11 mouse cellular contexts compared by ENCODE assay signal in genomic region chr12:86189601-86190323, GRCm38 (mm10). TPM values are rescaled to one million over a fixed set of nuclear protein-coding genes. Genes with fewer than 3 reads are reported as not detected.
DNase-seq lines count a peak whose midpoint lies in the region; ATAC-seq and TF ChIP-seq lines count a peak whose summit lies in the region.
"Had no signal": no experiment of that assay in that cellular context is flagged by ENCODE, and none has a peak within 500 bp of the region (broad histone marks: within the 10 kb centered on the region; RNA-seq: fewer than 3 reads in every experiment).

No protein-coding gene starts in this region.

- TF ChIP-seq CTCF in gastrocnemius, adult 2 months (IDR thresholded peaks at IDR 0.05) = no peak

- H3K9me3 ChIP-seq in heart, embryonic 12.5 days (replicated peaks) = no peaks in the 10 kb centered on the region
- no peaks in the 10 kb centered on the region for H3K9me3 ChIP-seq in lung, embryonic 16.5 days (ENCODE audit: control insufficient read depth, low read length)
- H3K9me3 ChIP-seq: limb, embryonic 13.5 days had no signal

- ATAC-seq in heart, embryonic 12.5 days (ENCODE audit: insufficient number of reproducible peaks, low FRiP score) = no peak
- ATAC-seq in lung, embryonic 16.5 days (ENCODE audit: low read depth) = no peak
- ATAC-seq: inflammation-experienced regulatory T-cells, adult 6 months had no signal

- no peaks in the 10 kb centered on the region for H3K36me3 ChIP-seq in heart, embryonic 12.5 days
- no peaks in the 10 kb centered on the region for H3K36me3 ChIP-seq in lung, embryonic 16.5 days (ENCODE audit: control insufficient read depth, insufficient read depth, low read length)
- H3K36me3 ChIP-seq: limb, embryonic 13.5 days had no signal

- DNase-seq in heart, adult 18-20 months = no peak
- DNase-seq in lung, postnatal 25 days (ENCODE audit: low spot score) = no peak
- peak; percentile 59 for DNase-seq in brain, adult 2 months (ENCODE audit: low read depth, low spot score)
- DNase-seq in retina, postnatal 1 day = peak; percentile 41
- no peak for DNase-seq in gastrocnemius, adult 2 months
- DNase-seq in ovary, postnatal 36 days (ENCODE audit: low spot score) = no peak

- peaks cover 3% of the 10 kb centered on the region; the same call in 1 of the 2 replicates for H3K27me3 ChIP-seq in heart, embryonic 12.5 days (replicated peaks)
- no peaks in the 10 kb centered on the region for H3K27me3 ChIP-seq in lung, embryonic 16.5 days (ENCODE audit: control insufficient read depth, insufficient read depth, low read depth, low read length)
- H3K27me3 ChIP-seq: CH12.LX had no signal

- WGBS in heart, embryonic 12.5 days = 15% methylated on average over 19 of the region's 19 CpGs
- 16% methylated on average over 19 of the region's 19 CpGs for WGBS in lung, embryonic 16.5 days

- H3K4me1 ChIP-seq in heart, embryonic 12.5 days (replicated peaks) = peaks cover 13% of the 10 kb centered on the region
- peaks cover 4% of the 10 kb centered on the region for H3K4me1 ChIP-seq in lung, embryonic 16.5 days (replicated peaks; ENCODE audit: control insufficient read depth, insufficient read depth, low read length)

- peak overlapping the region; percentile 51 for H3K4me2 ChIP-seq in heart, embryonic 12.5 days
- 0 out of 2 replicates have a peak overlapping the region, but pooled peaks have one; percentile 4 for H3K4me2 ChIP-seq in lung, embryonic 16.5 days (ENCODE audit: low read depth, low read length)
- H3K4me2 ChIP-seq: limb, embryonic 13.5 days had no signal

- intact Hi-C loops in gastrocnemius, adult 2 months (cut with DNase I) = loop anchor here (2.0 kb wide), 1 partner anchor 243 kb away; no protein-coding TSS in a partner anchor

- no peak overlapping the region; the same call in 1 of the 2 replicates for H3K4me3 ChIP-seq in heart, embryonic 12.5 days
- H3K4me3 ChIP-seq in lung, embryonic 16.5 days (ENCODE audit: low read length) = no peak overlapping the region
- H3K4me3 ChIP-seq in gastrocnemius, adult 2 months = no peak overlapping the region
- H3K4me3 ChIP-seq: limb, embryonic 13.5 days had no signal

- no peak overlapping the region for H3K27ac ChIP-seq in heart, embryonic 12.5 days (ENCODE audit: poor library complexity, severe bottlenecking)
- H3K27ac ChIP-seq in lung, embryonic 16.5 days (ENCODE audit: low read length) = no peak overlapping the region
- H3K27ac ChIP-seq in gastrocnemius, adult 2 months = no peak overlapping the region
- H3K27ac ChIP-seq: limb, embryonic 13.5 days had no signal

- no peak overlapping the region for H3K9ac ChIP-seq in heart, embryonic 12.5 days
- no peak overlapping the region for H3K9ac ChIP-seq in lung, embryonic 16.5 days (ENCODE audit: low read length)
- H3K9ac ChIP-seq: limb, embryonic 13.5 days had no signal

RNA-seq across cellular contexts. Expression of gene Gpatch2l, which starts 51.9 kb away (rescaled TPM):
- 14.6 and 14.8 TPM in 2 replicates for polyA plus RNA-seq in heart, embryonic 12.5 days (2016; fragmentation: Nextera tagmentation; extraction: Ambion mirVana)
- 10 to 100 TPM; 11.8 to 13.3 TPM for total RNA-seq in heart, adult 18-20 months (2021)
- 15.1 and 16.8 TPM in 2 replicates for polyA plus RNA-seq in lung, embryonic 16.5 days (2015; fragmentation: Nextera tagmentation; extraction: Ambion mirVana)
- 10 to 100 TPM; 12.1 to 12.6 TPM for total RNA-seq in gastrocnemius, adult 2 months (2021)

Comparison
In these comparisons a context has a peak if more than half of its experiments do, and no peak if none do; other contexts are left out.
1. DNase-seq: peak in brain, adult 2 months (single experiment) and retina, postnatal 1 day (single experiment); none in heart, adult 18-20 months (0 of 2), lung, postnatal 25 days (single experiment), gastrocnemius, adult 2 months (single experiment) and ovary, postnatal 36 days (single experiment).